Mouse (Mus musculus): ENCODE measurements at regions not wholly inside any gene's neighbourhood (a gene's known extent, or its start where the extent isn't known, plus 50 kb on each side); places are given as distances from the start of the nearest gene placed in this dataset.

DNA sequence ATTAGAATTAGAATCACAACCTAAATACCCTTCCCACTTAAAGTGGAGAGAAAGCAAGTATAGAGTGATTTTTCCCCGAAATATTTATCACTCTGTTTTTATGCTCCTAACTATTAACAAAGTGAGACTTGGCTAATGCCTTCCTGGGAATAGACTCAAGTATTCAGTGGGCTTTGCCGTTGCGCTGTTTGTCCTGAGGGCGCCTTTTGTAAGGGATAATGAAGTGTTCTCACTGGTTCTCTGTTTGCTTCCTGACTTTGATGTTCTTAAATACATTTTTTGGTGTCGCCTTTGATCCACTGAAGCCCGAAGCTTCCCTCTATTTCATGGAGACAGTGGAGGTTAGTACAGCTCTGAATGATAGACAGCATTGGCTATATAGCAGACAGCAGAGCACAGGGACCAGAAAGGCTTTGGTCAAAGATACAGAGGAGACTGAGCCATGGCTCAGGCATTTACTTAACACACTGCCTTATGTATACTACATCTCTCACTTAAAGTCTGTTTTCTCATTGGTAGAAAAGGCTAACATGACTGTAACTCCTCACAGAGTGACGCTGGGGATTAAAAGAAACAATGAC is 63.0 kb upstream of the Stxbp6 start:
- H3K36me3 ChIP-seq: no peaks in the 10 kb centered on the region
- no peaks in the 10 kb centered on the region for H3K27me3 ChIP-seq
- H3K9me3 ChIP-seq: no peaks in the 10 kb centered on the region
- H3K4me3 ChIP-seq: no peak overlapping the region
- ATAC-seq (ENCODE audit: borderline replicate concordance, extremely low read depth, low FRiP score, low TSS enrichment): no peak
- 48% methylated on average over 7 of the region's 7 CpGs for WGBS
- no peak overlapping the region for H3K9ac ChIP-seq
- H3K27ac ChIP-seq: no peak overlapping the region
- no peaks in the 10 kb centered on the region for H3K4me1 ChIP-seq
- H3K4me2 ChIP-seq: no peak overlapping the region

- Histone ChIP-seq H3K4me1 (no peaks in the 10 kb centered on the region), H3K27me3 (no peaks in the 10 kb centered on the region), H3K9me3 (no peaks in the 10 kb centered on the region), H3K9ac (no peak overlapping the region), H3K4me3 (no peak overlapping the region), H3K27ac (no peak overlapping the region), H3K36me3 (no peaks in the 10 kb centered on the region), H3K4me2 (no peak overlapping the region)
- 55% methylated on average over 2 of the region's 2 CpGs for WGBS
- no peak for ATAC-seq (ENCODE audit: borderline replicate concordance, extremely low read depth, low FRiP score, low TSS enrichment)
Measured at GRCm38 (mm10) chr12:45133415-45133814, 58.9 kb upstream of the Stxbp6 start.

- 78% methylated on average over 5 of the region's 5 CpGs for WGBS
Measured at GRCm38 (mm10) chr12:45131139-45131538, 56.6 kb upstream of the Stxbp6 start.

DNA sequence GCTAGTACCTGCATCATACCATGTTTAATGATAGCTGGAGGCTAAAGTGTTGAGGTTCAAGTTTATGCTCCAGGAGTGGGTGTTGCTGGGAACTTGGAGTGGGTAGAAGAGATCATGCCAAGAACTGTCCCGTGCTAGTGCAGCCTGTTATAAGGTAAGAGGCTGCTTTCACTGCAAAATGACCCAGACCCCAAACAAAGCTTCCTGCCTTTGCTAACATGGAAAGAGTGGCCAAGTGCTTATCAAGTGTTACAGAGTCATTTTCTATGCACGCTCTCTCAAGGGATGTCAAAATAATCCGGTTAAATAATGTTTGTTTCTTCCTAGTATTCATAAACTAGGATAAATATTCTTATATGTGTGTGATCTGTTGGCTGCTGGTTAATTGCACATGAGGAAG is 51.4 kb upstream of the Stxbp6 start:
- Histone ChIP-seq H3K9me3 (no peaks in the 10 kb centered on the region), H3K36me3 (no peaks in the 10 kb centered on the region), H3K27ac (no peak overlapping the region), H3K4me1 (no peaks in the 10 kb centered on the region), H3K27me3 (no peaks in the 10 kb centered on the region), H3K9ac (no peak overlapping the region), H3K4me3 (no peak overlapping the region), H3K4me2 (no peak overlapping the region)
- 0 out of 2 replicates have a peak, but pooled peaks have one; percentile 23 for ATAC-seq (ENCODE audit: borderline replicate concordance, extremely low read depth, low FRiP score, low TSS enrichment)
- 41% methylated on average over 3 of the region's 3 CpGs for WGBS

More at GRCm38 (mm10) chr12:45131139-45131538, 56.6 kb upstream of the Stxbp6 start:
- H3K36me3 ChIP-seq: no peaks in the 10 kb centered on the region
- no peaks in the 10 kb centered on the region for H3K4me1 ChIP-seq
- H3K4me2 ChIP-seq: no peak overlapping the region
- ATAC-seq (ENCODE audit: borderline replicate concordance, extremely low read depth, low FRiP score, low TSS enrichment): no peak
- no peak overlapping the region for H3K4me3 ChIP-seq
- H3K27me3 ChIP-seq: no peaks in the 10 kb centered on the region
- H3K27ac ChIP-seq: no peak overlapping the region
- no peak overlapping the region for H3K9ac ChIP-seq
- H3K9me3 ChIP-seq: no peaks in the 10 kb centered on the region
